Mouse (Mus musculus) hindbrain, embryonic 15.5 days (tissue): Measurements from ENCODE around the gene Pvr. TPM values are rescaled to one million over a fixed set of nuclear protein-coding genes. Genes with fewer than 3 reads are reported as not detected.
"Not testable (repeated sequence)": the region's sequence is repeated elsewhere in the genome, so short reads cannot be mapped to it uniquely, and the experiment has no call there.

Source experiments
- ATAC-seq: fragments of 200-750 bp; cut with Nextera tagmentation; 2 replicates; pipeline ENCODE4 v1.8.0; 2017; ENCODE audit warnings: low read depth, moderate number of reproducible peaks, moderate TSS enrichment; ENCODE audit not compliant: low FRiP score
- H3K27ac ChIP-seq: fragments of 300-500 bp; sonication (generic); replicated peaks from 2 replicates; pipeline ENCODE4 v1.5.1; 2015; ENCODE audit warnings: mild to moderate bottlenecking, inconsistent platforms
- H3K27me3 ChIP-seq: fragments of 300-500 bp; sonication (generic); 2 replicates; pipeline ENCODE4 v1.6.1; 2015; ENCODE audit warnings: control low read depth, inconsistent platforms
- H3K36me3 ChIP-seq: fragments of 300-500 bp; sonication (generic); 2 replicates; pipeline ENCODE4 v1.6.1; 2015; ENCODE audit warnings: control low read depth, inconsistent platforms
- H3K4me1 ChIP-seq: fragments of 300-500 bp; sonication (generic); replicated peaks from 2 replicates; pipeline ENCODE4 v1.6.1; 2015; ENCODE audit warnings: control low read depth, inconsistent platforms
- H3K4me2 ChIP-seq: fragments of 300-500 bp; sonication (generic); 2 replicates; pipeline ENCODE4 v1.6.1; 2015; ENCODE audit warnings: moderate library complexity, mild to moderate bottlenecking, inconsistent platforms
- H3K4me3 ChIP-seq: fragments of 300-500 bp; sonication (generic); 2 replicates; pipeline ENCODE4 v1.5.1; 2015; ENCODE audit warnings: mild to moderate bottlenecking, inconsistent platforms
- H3K9ac ChIP-seq: fragments of 300-500 bp; sonication (generic); 2 replicates; pipeline ENCODE4 v1.6.1; 2015; ENCODE audit warnings: inconsistent platforms
- H3K9me3 ChIP-seq: fragments of 300-500 bp; sonication (generic); 2 replicates; pipeline ENCODE4 v1.6.1; 2016; ENCODE audit warnings: control low read depth, inconsistent platforms
- WGBS: fragments of 180-500 bp; shearing (Covaris S2); methylation state at CpG from one replicate; pipeline ENCODE4 v1.1.7; 2015; 5-methylcytosine and 5-hydroxymethylcytosine counted together
- polyA plus RNA-seq: library from polyadenylated mRNA; unstranded; fragments of >200 nt; fragmentation: Nextera tagmentation; extraction: Ambion mirVana; gene quantifications from 2 replicates; pipeline ENCODE4 v1.2.1, GENCODE M21; 2015

Gene Pvr
- polyA plus RNA-seq, 1 experiment from 2014 or later, result 10.0 TPM

GRCm38 (mm10) chr7:19930481-19930880 lies 9.5 kb upstream of the Pvr start:
- not testable (repeated sequence) for H3K9me3 ChIP-seq, H3K36me3 ChIP-seq, H3K4me2 ChIP-seq, H3K9ac ChIP-seq, H3K27ac ChIP-seq, H3K4me1 ChIP-seq, H3K27me3 ChIP-seq, ATAC-seq, H3K4me3 ChIP-seq
- 79% methylated on average over 6 of the region's 6 CpGs for WGBS

GRCm38 (mm10) chr7:19928486-19928885 lies 7.5 kb upstream of the Pvr start:
- H3K4me2 ChIP-seq, result no peak overlapping the region
- H3K27me3 ChIP-seq, result no peaks in the 10 kb centered on the region
- H3K4me3 ChIP-seq, result no peak overlapping the region
- no peaks in the 10 kb centered on the region for H3K36me3 ChIP-seq
- no peak overlapping the region for H3K27ac ChIP-seq
- no peak for ATAC-seq
- no peaks in the 10 kb centered on the region for H3K9me3 ChIP-seq
- H3K9ac ChIP-seq, result no peak overlapping the region
- no peaks in the 10 kb centered on the region; the same call in 1 of the 2 replicates for H3K4me1 ChIP-seq
- WGBS, result 50% methylated on average over 5 of the region's 5 CpGs

DNA sequence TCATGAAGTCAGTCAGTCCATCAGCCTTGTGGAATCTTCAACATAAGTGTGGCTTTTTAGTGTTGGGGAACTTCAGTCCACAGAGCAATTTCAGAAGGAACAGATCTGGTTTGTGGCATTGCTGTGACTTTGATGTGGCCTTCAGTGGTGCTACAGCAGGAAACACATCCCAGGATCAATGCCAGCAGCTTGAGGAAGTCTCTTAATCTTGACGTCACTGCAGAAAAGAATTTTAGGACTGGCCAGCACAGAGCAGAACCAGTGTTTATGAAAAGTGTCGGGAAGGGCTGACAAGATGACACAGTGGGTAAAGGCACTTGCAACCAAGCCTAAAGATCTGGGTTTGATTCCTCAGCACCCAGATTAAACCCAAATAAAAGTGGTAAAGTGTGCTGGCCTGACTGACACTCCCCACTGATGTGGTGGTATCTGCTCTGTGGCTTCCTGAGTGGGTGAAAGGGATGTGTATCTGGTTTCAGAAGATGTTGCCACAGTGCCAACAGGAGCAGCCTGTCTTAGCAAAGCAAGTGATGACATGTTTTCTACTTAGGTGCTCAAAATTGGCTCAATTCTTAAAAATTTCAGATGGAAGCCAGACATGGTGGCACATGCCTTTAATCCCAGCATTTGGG lies 6.0 kb upstream of the Pvr start:
- H3K4me2 ChIP-seq, result no peak overlapping the region
- ATAC-seq, result no peak
- H3K9ac ChIP-seq, result no peak overlapping the region
- no peak overlapping the region for H3K27ac ChIP-seq
- no peaks in the 10 kb centered on the region; the same call in 1 of the 2 replicates for H3K4me1 ChIP-seq
- H3K27me3 ChIP-seq, result no peaks in the 10 kb centered on the region
- H3K9me3 ChIP-seq, result no peaks in the 10 kb centered on the region
- H3K4me3 ChIP-seq, result no peak overlapping the region
- WGBS, result 82% methylated on average over 2 of the region's 2 CpGs
- H3K36me3 ChIP-seq, result no peaks in the 10 kb centered on the region

DNA sequence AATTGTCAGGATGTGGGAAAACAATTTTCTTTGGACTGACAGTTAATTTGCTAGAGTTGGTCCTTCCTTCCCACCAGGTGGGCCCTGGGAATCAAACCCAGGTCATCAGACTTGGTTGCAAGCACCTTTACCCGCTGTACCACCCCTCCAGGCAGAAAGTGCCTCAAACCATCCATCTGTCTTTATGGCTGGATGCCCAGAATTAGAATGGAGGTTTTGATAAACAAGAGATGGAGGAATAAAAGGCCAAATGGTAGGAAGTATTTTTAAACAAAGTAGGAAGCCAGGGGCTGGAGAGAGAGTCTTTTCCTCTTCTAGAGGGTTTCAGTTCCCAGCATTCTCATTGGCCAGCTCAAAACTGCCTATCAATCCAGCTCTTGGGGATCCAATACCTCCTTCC lies 4.4 kb upstream of the Pvr start:
- 70% methylated on average over 1 of the region's 1 CpGs for WGBS
- Histone ChIP-seq H3K36me3 (no peaks in the 10 kb centered on the region), H3K27ac (no peak overlapping the region), H3K4me1 (peaks cover 6% of the 10 kb centered on the region; the same call in 1 of the 2 replicates), H3K9ac (no peak overlapping the region), H3K4me3 (no peak overlapping the region), H3K27me3 (no peaks in the 10 kb centered on the region), H3K9me3 (no peaks in the 10 kb centered on the region), H3K4me2 (no peak overlapping the region)
- no peak for ATAC-seq

DNA sequence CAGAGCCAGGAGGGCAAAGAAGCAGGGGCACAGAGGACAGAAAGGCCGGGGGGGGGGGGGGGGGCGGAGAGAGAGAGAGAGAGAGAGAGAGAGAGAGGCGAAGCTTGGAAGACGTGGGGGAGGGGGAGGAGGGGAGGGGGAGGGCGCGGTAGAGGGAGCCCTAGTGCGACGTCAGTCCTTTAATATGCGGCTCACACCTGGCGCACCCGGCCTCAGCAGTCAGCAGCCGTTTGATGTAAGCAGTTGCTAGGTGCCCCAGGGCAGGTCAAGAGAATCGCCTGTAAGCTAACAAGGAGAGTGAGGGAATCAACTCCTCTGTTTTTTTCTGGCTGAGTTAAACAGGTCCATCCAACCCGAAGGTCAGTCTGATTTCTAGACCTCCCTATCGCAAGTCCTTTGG lies 2.8 kb upstream of the Pvr start:
- H3K27me3 ChIP-seq, result no peaks in the 10 kb centered on the region
- no peak overlapping the region for H3K9ac ChIP-seq
- no peak overlapping the region for H3K4me2 ChIP-seq
- H3K4me1 ChIP-seq, result peaks cover 13% of the 10 kb centered on the region
- WGBS, result 32% methylated on average over 7 of the region's 15 CpGs
- no peak overlapping the region for H3K4me3 ChIP-seq
- H3K36me3 ChIP-seq, result no peaks in the 10 kb centered on the region
- H3K27ac ChIP-seq, result no peak overlapping the region
- H3K9me3 ChIP-seq, result no peaks in the 10 kb centered on the region
- ATAC-seq, result no peak

DNA sequence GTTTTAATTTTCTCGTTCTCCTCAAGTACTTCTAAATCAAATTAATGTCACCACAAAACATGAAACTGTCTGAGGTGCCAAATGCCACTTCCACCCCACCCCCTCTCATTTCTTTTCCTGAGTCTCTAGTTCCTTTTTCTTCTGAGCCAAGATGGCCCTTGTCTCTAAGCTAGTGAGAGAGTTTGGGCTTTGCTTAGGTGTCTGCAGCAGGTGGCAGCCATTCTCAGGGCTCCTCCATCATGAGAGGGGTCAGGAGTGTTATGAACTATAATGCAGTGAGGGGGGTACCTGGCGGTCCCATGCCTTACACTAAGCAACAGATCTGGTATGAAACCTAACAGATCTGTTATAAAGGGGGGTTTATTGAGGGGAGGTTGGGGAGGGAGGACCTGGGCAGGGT lies 2.4 kb upstream of the Pvr start:
- H3K4me2 ChIP-seq, result no peak overlapping the region
- WGBS, result 54% methylated on average over 2 of the region's 2 CpGs
- H3K27ac ChIP-seq, result no peak overlapping the region
- peaks cover 13% of the 10 kb centered on the region for H3K4me1 ChIP-seq
- H3K4me3 ChIP-seq, result no peak overlapping the region
- no peaks in the 10 kb centered on the region for H3K27me3 ChIP-seq
- H3K9me3 ChIP-seq, result no peaks in the 10 kb centered on the region
- no peak for ATAC-seq
- no peak overlapping the region for H3K9ac ChIP-seq
- peaks cover 3% of the 10 kb centered on the region; the same call in 1 of the 2 replicates for H3K36me3 ChIP-seq

DNA sequence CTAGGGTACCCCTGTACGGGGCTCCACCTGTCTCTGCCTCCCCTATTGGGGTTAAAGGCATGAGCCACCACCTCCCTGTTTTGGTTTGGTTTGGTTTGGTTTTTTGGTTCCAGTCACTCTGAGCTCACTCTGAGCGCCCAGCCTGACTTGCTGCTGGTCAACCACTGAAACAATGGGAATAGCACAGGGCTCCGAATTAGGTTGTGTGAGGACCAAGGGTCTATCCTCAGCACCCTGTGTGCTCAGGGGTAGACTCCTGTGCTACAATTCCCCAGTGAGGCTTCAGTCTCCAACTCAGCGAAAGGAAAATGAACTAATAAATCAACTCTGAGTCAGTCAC lies 824 bp downstream of the Pvr start:
- Histone ChIP-seq H3K4me3 (peak overlapping the region; percentile 64), H3K4me2 (peak overlapping the region; percentile 66), H3K4me1 (peaks cover 13% of the 10 kb centered on the region), H3K9ac (peak overlapping the region; percentile 72), H3K36me3 (peaks cover 17% of the 10 kb centered on the region), H3K27ac (peak overlapping the region; percentile 88), H3K9me3 (no peaks in the 10 kb centered on the region), H3K27me3 (no peaks in the 10 kb centered on the region)
- 33% methylated on average over 4 of the region's 4 CpGs for WGBS
- ATAC-seq, result peak; percentile 60

GRCm38 (mm10) chr7:19914558-19914957 lies 6.4 kb downstream of the Pvr start:
- no peaks in the 10 kb centered on the region for H3K9me3 ChIP-seq
- H3K36me3 ChIP-seq, result peaks cover 22% of the 10 kb centered on the region
- H3K9ac ChIP-seq, result no peak overlapping the region
- H3K4me3 ChIP-seq, result no peak overlapping the region
- no peaks in the 10 kb centered on the region for H3K27me3 ChIP-seq
- no peak overlapping the region for H3K27ac ChIP-seq
- 92% methylated on average over 7 of the region's 7 CpGs for WGBS
- no peak for ATAC-seq
- H3K4me2 ChIP-seq, result no peak overlapping the region
- H3K4me1 ChIP-seq, result no peaks in the 10 kb centered on the region

DNA sequence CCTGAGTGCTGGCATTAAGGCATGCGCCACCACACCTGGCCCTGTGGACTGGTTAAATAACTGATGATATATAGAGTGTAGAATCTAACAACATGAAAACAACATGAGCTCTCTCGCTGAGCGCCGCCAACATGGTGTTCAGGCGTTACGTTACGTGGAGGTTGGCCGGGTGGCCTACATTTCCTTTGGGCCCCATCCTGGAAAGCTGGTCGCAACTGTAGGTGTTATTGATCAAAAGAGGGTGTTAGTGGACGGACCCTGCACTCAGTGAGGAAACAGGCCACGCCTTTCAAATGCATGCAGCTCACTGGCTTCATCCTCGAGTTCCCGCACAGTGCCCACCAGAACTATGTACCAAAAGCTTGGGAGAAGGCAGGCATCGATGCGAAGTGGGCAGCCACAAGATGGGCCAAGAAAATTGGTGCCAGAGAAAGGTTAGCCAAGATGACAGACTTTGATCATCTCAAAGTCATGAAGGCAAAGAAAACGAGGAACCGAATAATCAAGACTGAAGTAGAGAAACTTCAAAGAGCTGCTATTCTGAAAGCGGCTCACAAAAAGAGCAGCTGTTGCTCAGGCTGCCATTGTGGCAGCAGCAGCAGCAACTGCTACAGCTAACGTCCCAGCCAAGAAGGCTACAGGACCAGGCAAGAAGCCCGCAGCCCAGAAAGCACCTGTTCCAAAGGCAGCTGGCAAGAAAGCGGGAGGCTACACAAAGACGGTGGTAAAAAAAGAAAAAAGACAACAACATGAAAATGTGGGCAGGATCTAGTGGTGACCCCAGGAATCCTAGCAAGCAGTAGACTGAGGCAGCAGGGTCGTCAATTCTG lies 9.1 kb downstream of the Pvr start:
- no peak overlapping the region for H3K9ac ChIP-seq
- H3K36me3 ChIP-seq, result peaks cover 31% of the 10 kb centered on the region
- WGBS, result 86% methylated on average over 23 of the region's 23 CpGs
- H3K4me3 ChIP-seq, result no peak overlapping the region
- H3K27ac ChIP-seq, result no peak overlapping the region
- H3K4me2 ChIP-seq, result no peak overlapping the region
- H3K4me1 ChIP-seq, result no peaks in the 10 kb centered on the region
- H3K9me3 ChIP-seq, result no peaks in the 10 kb centered on the region
- no peak for ATAC-seq
- no peaks in the 10 kb centered on the region for H3K27me3 ChIP-seq

DNA sequence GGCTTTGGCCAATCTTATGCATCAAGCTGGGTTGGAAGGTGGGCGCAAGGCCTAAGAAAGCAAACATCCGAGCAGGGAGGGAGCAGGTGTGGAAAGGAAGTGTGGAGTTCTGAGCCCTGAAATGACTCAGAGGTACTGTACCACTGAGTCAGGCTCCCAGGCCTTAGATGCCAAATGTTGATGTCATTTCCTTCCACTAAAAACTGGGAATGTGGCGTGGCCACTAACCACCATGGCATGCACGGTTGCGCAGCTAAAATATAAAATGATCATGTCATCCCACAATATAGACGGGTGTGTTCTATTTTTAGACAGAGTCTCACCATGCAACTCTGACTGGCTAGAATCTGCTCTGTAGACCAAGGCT lies 9.7 kb downstream of the Pvr start:
- 88% methylated on average over 6 of the region's 6 CpGs for WGBS
- Histone ChIP-seq H3K4me1 (no peaks in the 10 kb centered on the region), H3K9me3 (no peaks in the 10 kb centered on the region), H3K9ac (no peak overlapping the region), H3K4me2 (no peak overlapping the region), H3K36me3 (peaks cover 31% of the 10 kb centered on the region), H3K27ac (no peak overlapping the region), H3K27me3 (no peaks in the 10 kb centered on the region), H3K4me3 (no peak overlapping the region)
- ATAC-seq, result 0 out of 2 replicates have a peak, but pooled peaks have one; percentile 13

- H3K9ac ChIP-seq, result no peak overlapping the region
- H3K4me1 ChIP-seq, result no peaks in the 10 kb centered on the region
- H3K4me3 ChIP-seq, result no peak overlapping the region
- peak; percentile 84 for ATAC-seq
- H3K36me3 ChIP-seq, result peaks cover 31% of the 10 kb centered on the region
- no peak overlapping the region for H3K4me2 ChIP-seq
- no peak overlapping the region for H3K27ac ChIP-seq
- WGBS, result 52% methylated on average over 21 of the region's 21 CpGs
- H3K9me3 ChIP-seq, result no peaks in the 10 kb centered on the region
- H3K27me3 ChIP-seq, result no peaks in the 10 kb centered on the region
Observed at GRCm38 (mm10) chr7:19910421-19911291, 10.3 kb downstream of the Pvr start.

DNA sequence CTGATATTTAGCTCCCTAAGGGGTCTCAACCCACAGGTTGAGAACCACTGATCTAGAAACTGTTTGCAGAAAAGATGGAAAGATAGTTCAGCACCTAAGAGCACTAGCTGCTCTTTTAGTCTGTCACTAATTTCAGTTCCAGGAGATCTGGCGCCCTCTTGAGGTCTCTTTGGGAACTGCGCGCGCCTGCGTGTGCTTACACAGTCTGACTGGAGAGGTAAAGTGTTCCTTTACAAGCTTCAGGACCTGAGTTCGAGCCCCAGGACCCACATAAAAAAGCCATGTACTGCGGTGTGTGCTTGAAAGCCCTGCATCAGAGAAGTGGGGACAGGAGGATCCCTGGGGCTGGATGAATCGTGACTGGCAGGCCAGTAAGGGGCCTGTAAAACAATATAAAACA lies 31.1 kb downstream of the Pvr start:
- no peak overlapping the region for H3K4me2 ChIP-seq
- no peaks in the 10 kb centered on the region for H3K36me3 ChIP-seq
- ATAC-seq, result no peak
- no peak overlapping the region for H3K27ac ChIP-seq
- no peaks in the 10 kb centered on the region for H3K4me1 ChIP-seq
- no peak overlapping the region for H3K4me3 ChIP-seq
- H3K27me3 ChIP-seq, result no peaks in the 10 kb centered on the region
- H3K9me3 ChIP-seq, result no peaks in the 10 kb centered on the region
- whole genome bisulfite sequencing, result 54% methylated on average over 8 of the region's 8 CpGs
- H3K9ac ChIP-seq, result no peak overlapping the region
